Comparison of ENCODE assay signal across 8 mouse cellular contexts in genomic region chrX:73637415-73637814, GRCm38 (mm10). TPM values are rescaled to one million over a fixed set of nuclear protein-coding genes. Genes with fewer than 3 reads are reported as not detected.
DNase-seq lines count a peak whose midpoint lies in the region; ATAC-seq and TF ChIP-seq lines count a peak whose summit lies in the region.
"Had no signal": no experiment of that assay in that cellular context is flagged by ENCODE, and none has a peak within 500 bp of the region (broad histone marks: within the 10 kb centered on the region; RNA-seq: fewer than 3 reads in every experiment).

No protein-coding gene starts in this region.

- H3K4me2 ChIP-seq in lung, embryonic 15.5 days = peak overlapping the region; percentile 76
- H3K4me2 ChIP-seq in forebrain, embryonic 12.5 days = peak overlapping the region; percentile 56

- no peak overlapping the region for H3K9ac ChIP-seq in lung, embryonic 15.5 days
- H3K9ac ChIP-seq in forebrain, embryonic 12.5 days = no peak overlapping the region

- H3K27ac ChIP-seq in lung, embryonic 15.5 days = no peak overlapping the region
- no peak overlapping the region for H3K27ac ChIP-seq in forebrain, embryonic 12.5 days
- H3K27ac ChIP-seq in limb, embryonic 10.5 days = peak overlapping the region; percentile 68
- H3K27ac ChIP-seq in olfactory bulb, adult 2 months (ENCODE audit: insufficient read depth, low read depth, low read length) = no peak overlapping the region

- peaks cover 45% of the 10 kb centered on the region for H3K27me3 ChIP-seq in lung, embryonic 15.5 days
- peaks cover 82% of the 10 kb centered on the region for H3K27me3 ChIP-seq in forebrain, embryonic 12.5 days
- H3K27me3 ChIP-seq in limb, embryonic 10.5 days (ENCODE audit: low read depth, poor library complexity, severe bottlenecking) = peaks cover 100% of the 10 kb centered on the region

- H3K4me3 ChIP-seq in lung, embryonic 15.5 days = peak overlapping the region; percentile 32
- peak overlapping the region; percentile 31 for H3K4me3 ChIP-seq in forebrain, embryonic 12.5 days (replicated peaks)
- H3K4me3 ChIP-seq in limb, embryonic 10.5 days = peak overlapping the region; percentile 46
- H3K4me3 ChIP-seq in olfactory bulb, adult 2 months (ENCODE audit: insufficient read depth, low read depth, low read length) = peak overlapping the region; percentile 34

- DNase-seq in lung, postnatal 25 days (ENCODE audit: low spot score) = no peak
- DNase-seq in limb, embryonic 10.5 days (ENCODE audit: low spot score) = no peak
- DNase-seq in gastrocnemius, adult 18-20 months (ENCODE audit: low spot score) = no peak
- DNase-seq in cerebellum, adult 8-10 months = no peak
- DNase-seq: layer of hippocampus, postnatal 36 days had no signal

- no peak for ATAC-seq in lung, embryonic 15.5 days (ENCODE audit: borderline replicate concordance, extremely low read depth, low FRiP score, low TSS enrichment)
- peak; percentile 28; the same call in 1 of the 2 replicates for ATAC-seq in forebrain, embryonic 12.5 days (ENCODE audit: low FRiP score)

- TF ChIP-seq CTCF in olfactory bulb, adult 2 months (IDR thresholded peaks at IDR 0.05; ENCODE audit: insufficient read depth, low read depth, low read length) = no peak

- no peak for TF ChIP-seq POLR2A in olfactory bulb, adult 2 months (IDR thresholded peaks at IDR 0.05; ENCODE audit: insufficient read depth, low read depth, low read length)

- peaks cover 9% of the 10 kb centered on the region for H3K4me1 ChIP-seq in lung, embryonic 15.5 days
- H3K4me1 ChIP-seq in forebrain, embryonic 12.5 days = peaks cover 4% of the 10 kb centered on the region; the same call in 1 of the 2 replicates
- H3K4me1 ChIP-seq in limb, embryonic 10.5 days = peaks cover 30% of the 10 kb centered on the region
- H3K4me1 ChIP-seq in olfactory bulb, adult 2 months (ENCODE audit: control insufficient read depth, insufficient read depth, low read length) = peaks cover 27% of the 10 kb centered on the region

- H3K36me3 ChIP-seq in lung, embryonic 15.5 days = no peaks in the 10 kb centered on the region
- H3K36me3 ChIP-seq in forebrain, embryonic 12.5 days (replicated peaks) = no peaks in the 10 kb centered on the region
- peaks cover 14% of the 10 kb centered on the region for H3K36me3 ChIP-seq in limb, embryonic 10.5 days

- H3K9me3 ChIP-seq in lung, embryonic 15.5 days = no peaks in the 10 kb centered on the region
- no peaks in the 10 kb centered on the region for H3K9me3 ChIP-seq in forebrain, embryonic 12.5 days
- no peaks in the 10 kb centered on the region for H3K9me3 ChIP-seq in limb, embryonic 10.5 days (replicated peaks)

- WGBS in lung, embryonic 15.5 days = 12% methylated on average over 19 of the region's 19 CpGs
- WGBS in forebrain, embryonic 12.5 days = 19% methylated on average over 19 of the region's 19 CpGs
- WGBS in limb, embryonic 10.5 days = 11% methylated on average over 19 of the region's 19 CpGs
- WGBS in olfactory bulb, adult 2 months = 24% methylated on average over 19 of the region's 19 CpGs

RNA-seq across cellular contexts. Expression of gene Dusp9, which starts 1.8 kb away (rescaled TPM):
- 11.1 and 13.0 TPM in 2 replicates for polyA plus RNA-seq in lung, embryonic 15.5 days (2015; fragmentation: Nextera tagmentation; extraction: Ambion mirVana)
- 3.7 and 5.4 TPM in 2 replicates for polyA plus RNA-seq in forebrain, embryonic 12.5 days (2016; fragmentation: Nextera tagmentation; extraction: Ambion mirVana)
- 113 and 153 TPM in 2 replicates for polyA plus RNA-seq in limb, embryonic 10.5 days (2016; fragmentation: Nextera tagmentation; extraction: Ambion mirVana)
- polyA plus RNA-seq in olfactory bulb, adult 2 months (2012; ENCODE audit: insufficient read depth, insufficient read length, low replicate concordance, missing spikeins) = not detected in 2 replicates
- total RNA-seq in gastrocnemius, adult 18-20 months (2021) = not detected

RNA-seq across cellular contexts. Expression of gene Pnck, which starts 22.5 kb away (rescaled TPM):
- polyA plus RNA-seq in lung, embryonic 15.5 days (2015; fragmentation: Nextera tagmentation; extraction: Ambion mirVana) = 15.7 and 16.1 TPM in 2 replicates
- 31.2 and 32.1 TPM in 2 replicates for polyA plus RNA-seq in forebrain, embryonic 12.5 days (2016; fragmentation: Nextera tagmentation; extraction: Ambion mirVana)
- polyA plus RNA-seq in limb, embryonic 10.5 days (2016; fragmentation: Nextera tagmentation; extraction: Ambion mirVana) = 3.7 and 7.7 TPM in 2 replicates
- polyA plus RNA-seq in olfactory bulb, adult 2 months (2012; ENCODE audit: insufficient read depth, insufficient read length, low replicate concordance, missing spikeins) = not detected in 2 replicates
- total RNA-seq in gastrocnemius, adult 18-20 months (2021) = 10 to 100 TPM in 1 of 2 experiments, 1 to 10 TPM in 1; 8.6 to 11.6 TPM

RNA-seq across cellular contexts. Expression of gene Slc6a8, which starts 35.5 kb away (rescaled TPM):
- polyA plus RNA-seq in lung, embryonic 15.5 days (2015; fragmentation: Nextera tagmentation; extraction: Ambion mirVana) = 6.2 and 6.6 TPM in 2 replicates
- polyA plus RNA-seq in forebrain, embryonic 12.5 days (2016; fragmentation: Nextera tagmentation; extraction: Ambion mirVana) = 7.5 and 8.0 TPM in 2 replicates
- polyA plus RNA-seq in limb, embryonic 10.5 days (2016; fragmentation: Nextera tagmentation; extraction: Ambion mirVana) = 4.4 and 6.1 TPM in 2 replicates
- 112 TPM in 1 of 2 replicates, not detected in the other for polyA plus RNA-seq in olfactory bulb, adult 2 months (2012; ENCODE audit: insufficient read depth, insufficient read length, low replicate concordance, missing spikeins)
- total RNA-seq in gastrocnemius, adult 18-20 months (2021) = 100 to 1,000 TPM; 108 to 141 TPM
